Mouse (Mus musculus) MEL (cell line): ENCODE measurements around the gene Marveld3.

Experiments used
- CTCF ChIP-seq, 3 experiments: IDR thresholded peaks in 2 of 3; conservative IDR thresholded peaks in 1 of 3; 2 replicates each; pipeline ENCODE4 v1.5.1; 2011 to 2012; ENCODE audit warnings: low read length in 3 of 3, low read depth in 2 of 3, mild to moderate bottlenecking in 2 of 3, improper control_type of control experiment in 1 of 3, inconsistent platforms in 1 of 3, mixed read lengths in 1 of 3, moderate library complexity in 1 of 3; ENCODE audit not compliant: control insufficient read depth in 1 of 3, insufficient read depth in 1 of 3, poor library complexity in 1 of 3, severe bottlenecking in 1 of 3
- E2F4 ChIP-seq: IDR thresholded peaks from 2 replicates; pipeline ENCODE4 v1.6.1; 2011; ENCODE audit warnings: low read depth, low read length, improper control_type of control experiment, borderline replicate concordance
- MEF2A ChIP-seq: IDR thresholded peaks from 2 replicates; pipeline ENCODE4 v1.6.1; 2014; ENCODE audit warnings: low read depth, mild to moderate bottlenecking, inconsistent platforms, low read length, improper control_type of control experiment; ENCODE audit not compliant: poor library complexity, insufficient replicate concordance, severe bottlenecking; ENCODE audit errors: extremely low read depth
- POLR2A ChIP-seq, 2 experiments: IDR thresholded peaks; 2 replicates each; pipeline ENCODE4 v1.6.1; 2011 to 2012; ENCODE audit warnings: low read length in 2 of 2, mild to moderate bottlenecking in 2 of 2, control low read depth in 1 of 2, improper control_type of control experiment in 1 of 2, low read depth in 1 of 2, moderate library complexity in 1 of 2; ENCODE audit not compliant: control insufficient read depth in 1 of 2, insufficient read depth in 1 of 2, poor library complexity in 1 of 2
- POLR2AphosphoS2 ChIP-seq: IDR thresholded peaks from 2 replicates; pipeline ENCODE4 v1.6.1; 2011; ENCODE audit warnings: low read length, improper control_type of control experiment
- RCOR1 ChIP-seq: IDR thresholded peaks from 2 replicates; pipeline ENCODE4 v1.6.1; 2012; ENCODE audit warnings: low read depth, mild to moderate bottlenecking, inconsistent platforms, low read length, improper control_type of control experiment
- SMC3 ChIP-seq: IDR thresholded peaks from 2 replicates; pipeline ENCODE4 v1.6.1; 2011; ENCODE audit warnings: low read depth, low read length, improper control_type of control experiment
- ZC3H11A ChIP-seq: IDR thresholded peaks from 2 replicates; pipeline ENCODE4 v1.6.1; 2012; ENCODE audit warnings: low read depth, mild to moderate bottlenecking, inconsistent platforms, low read length, improper control_type of control experiment
- ZMIZ1 ChIP-seq: IDR thresholded peaks from 2 replicates; pipeline ENCODE4 v1.6.1; 2012; ENCODE audit warnings: low read depth, mild to moderate bottlenecking, inconsistent platforms, low read length, improper control_type of control experiment, moderate library complexity
- ZNF384 ChIP-seq: IDR thresholded peaks from 2 replicates; pipeline ENCODE4 v1.6.1; 2012; ENCODE audit warnings: low read depth, mild to moderate bottlenecking, inconsistent platforms, low read length, improper control_type of control experiment

GRCm38 (mm10) chr8:109948285-109948564 lies 13.8 kb downstream of the Marveld3 start:
- no peak for TF ChIP-seq RCOR1
- TF ChIP-seq CTCF (IDR thresholded peaks at IDR 0.05 in 2 of 3, conservative IDR thresholded peaks at IDR 0.05 in 1 of 3; ENCODE audit: control insufficient read depth in 1 of 3, insufficient read depth in 1 of 3, low read depth in 2 of 3, low read length in 3 of 3, poor library complexity in 1 of 3, severe bottlenecking in 1 of 3): no peak
- TF ChIP-seq POLR2A (IDR thresholded peaks at IDR 0.05; ENCODE audit: control insufficient read depth in 1 of 2, insufficient read depth in 1 of 2, low read depth in 1 of 2, low read length in 2 of 2, poor library complexity in 1 of 2): no peak
- no peak for TF ChIP-seq SMC3
- no peak for TF ChIP-seq ZC3H11A
- no peak for TF ChIP-seq MEF2A
- no peak for TF ChIP-seq E2F4
- no peak for TF ChIP-seq ZMIZ1
- TF ChIP-seq ZNF384: no peak
- TF ChIP-seq POLR2AphosphoS2: no peak
